In genomic region chr11:7173664-7174063, GRCm38 (mm10) we compare ENCODE assay signal across 27 mouse cellular contexts. TPM values are rescaled to one million over a fixed set of nuclear protein-coding genes. Genes with fewer than 3 reads are reported as not detected.
DNase-seq lines count a peak whose midpoint lies in the region; ATAC-seq lines count a peak whose summit lies in the region.
"Had no signal": no experiment of that assay in that cellular context is flagged by ENCODE, and none has a peak within 500 bp of the region (broad histone marks: within the 10 kb centered on the region; RNA-seq: fewer than 3 reads in every experiment).

No protein-coding gene starts in this region.

- no peaks in the 10 kb centered on the region for H3K4me1 ChIP-seq in kidney, embryonic 14.5 days (ENCODE audit: control insufficient read depth, insufficient read depth, low read length)
- no peaks in the 10 kb centered on the region for H3K4me1 ChIP-seq in hindbrain, embryonic 11.5 days (replicated peaks; ENCODE audit: control insufficient read depth, insufficient read depth, low read length)
- no peaks in the 10 kb centered on the region for H3K4me1 ChIP-seq in hindbrain, embryonic 12.5 days
- H3K4me1 ChIP-seq: forebrain, embryonic 12.5 days; heart, embryonic 12.5 days; hindbrain, embryonic 15.5 days; liver, embryonic 15.5 days had no signal

- peak; percentile 84 for DNase-seq in kidney, adult 9 months
- peak; percentile 52 to 83 for DNase-seq in kidney, postnatal 36 days
- peak; percentile 52 for DNase-seq in lung, postnatal 10 days
- no peak for DNase-seq in hindbrain, embryonic 11.5 days (ENCODE audit: low spot score)
- no peak for DNase-seq in left cerebral cortex, adult 18-20 months (ENCODE audit: low spot score in 2 of 2)
- DNase-seq: B cell, adult 2 months; cerebellum, adult 18-20 months; cerebellum, postnatal 25 days; gastrocnemius, postnatal 10 days; heart, adult 11 months; right cerebral cortex, postnatal 25 days; thymus, adult 2 months had no signal

- H3K27me3 ChIP-seq in kidney, embryonic 14.5 days (ENCODE audit: control insufficient read depth, insufficient read depth, low read length): no peaks in the 10 kb centered on the region
- H3K27me3 ChIP-seq in hindbrain, embryonic 11.5 days (ENCODE audit: control insufficient read depth, insufficient read depth, low read length): no peaks in the 10 kb centered on the region
- no peaks in the 10 kb centered on the region for H3K27me3 ChIP-seq in hindbrain, embryonic 12.5 days
- H3K27me3 ChIP-seq: forebrain, embryonic 12.5 days; heart, embryonic 12.5 days; hindbrain, embryonic 15.5 days; liver, embryonic 15.5 days had no signal

- H3K9me3 ChIP-seq in kidney, embryonic 14.5 days (ENCODE audit: control insufficient read depth, low read length): no peaks in the 10 kb centered on the region
- H3K9me3 ChIP-seq in hindbrain, embryonic 11.5 days (ENCODE audit: control insufficient read depth, low read length): no peaks in the 10 kb centered on the region
- no peaks in the 10 kb centered on the region for H3K9me3 ChIP-seq in hindbrain, embryonic 12.5 days (replicated peaks)
- H3K9me3 ChIP-seq: forebrain, embryonic 12.5 days; heart, embryonic 12.5 days; hindbrain, embryonic 15.5 days; liver, embryonic 15.5 days had no signal

- 85% methylated on average over 6 of the region's 6 CpGs for WGBS in kidney, embryonic 14.5 days
- WGBS in hindbrain, embryonic 11.5 days: 84% methylated on average over 6 of the region's 6 CpGs
- WGBS in hindbrain, embryonic 12.5 days: 89% methylated on average over 6 of the region's 6 CpGs

- H3K36me3 ChIP-seq in kidney, embryonic 14.5 days (ENCODE audit: control insufficient read depth, insufficient read depth, low read length): no peaks in the 10 kb centered on the region
- H3K36me3 ChIP-seq in hindbrain, embryonic 11.5 days (ENCODE audit: control insufficient read depth, insufficient read depth, low read length): no peaks in the 10 kb centered on the region
- no peaks in the 10 kb centered on the region for H3K36me3 ChIP-seq in hindbrain, embryonic 12.5 days
- H3K36me3 ChIP-seq: forebrain, embryonic 12.5 days; liver, embryonic 15.5 days had no signal

- H3K4me2 ChIP-seq in kidney, embryonic 14.5 days (replicated peaks; ENCODE audit: low read depth, low read length): no peak overlapping the region
- H3K4me2 ChIP-seq in hindbrain, embryonic 11.5 days (replicated peaks; ENCODE audit: low read depth, low read length): no peak overlapping the region
- H3K4me2 ChIP-seq in hindbrain, embryonic 12.5 days (replicated peaks): no peak overlapping the region
- H3K4me2 ChIP-seq: forebrain, embryonic 12.5 days; heart, embryonic 12.5 days; hindbrain, embryonic 15.5 days; liver, embryonic 15.5 days had no signal

- H3K4me3 ChIP-seq in kidney, embryonic 14.5 days (ENCODE audit: low read length): no peak overlapping the region
- H3K4me3 ChIP-seq in hindbrain, embryonic 11.5 days (ENCODE audit: low read depth, low read length): no peak overlapping the region
- no peak overlapping the region for H3K4me3 ChIP-seq in hindbrain, embryonic 12.5 days
- H3K4me3 ChIP-seq: forebrain, embryonic 12.5 days; heart, embryonic 12.5 days; hindbrain, embryonic 15.5 days; liver, embryonic 15.5 days had no signal

- H3K27ac ChIP-seq in kidney, embryonic 14.5 days (ENCODE audit: low read depth, low read length): no peak overlapping the region
- H3K27ac ChIP-seq in hindbrain, embryonic 11.5 days (ENCODE audit: low read depth, low read length): no peak overlapping the region
- H3K27ac ChIP-seq in hindbrain, embryonic 12.5 days: no peak overlapping the region
- H3K27ac ChIP-seq: forebrain, embryonic 12.5 days; hindbrain, embryonic 15.5 days; liver, embryonic 15.5 days had no signal

- ATAC-seq in kidney, embryonic 14.5 days (ENCODE audit: low FRiP score, low TSS enrichment): no peak
- no peak for ATAC-seq in hindbrain, embryonic 11.5 days (ENCODE audit: low FRiP score)
- no peak for ATAC-seq in hindbrain, embryonic 12.5 days (ENCODE audit: low FRiP score)
- ATAC-seq: midbrain, embryonic 16.5 days had no signal

- H3K9ac ChIP-seq in kidney, embryonic 14.5 days (ENCODE audit: low read depth, low read length): no peak overlapping the region
- no peak overlapping the region for H3K9ac ChIP-seq in hindbrain, embryonic 11.5 days (ENCODE audit: low read depth, low read length)
- H3K9ac ChIP-seq in hindbrain, embryonic 12.5 days: no peak overlapping the region
- H3K9ac ChIP-seq: forebrain, embryonic 12.5 days; heart, embryonic 12.5 days; hindbrain, embryonic 15.5 days; liver, embryonic 15.5 days had no signal

RNA-seq across cellular contexts. Expression of gene Gm11985, which starts 14.7 kb away (rescaled TPM):
- not detected in 2 replicates for polyA plus RNA-seq in kidney, embryonic 14.5 days (2014; fragmentation: Nextera tagmentation; extraction: Ambion mirVana)
- polyA plus RNA-seq in hindbrain, embryonic 11.5 days (2014; fragmentation: Nextera tagmentation; extraction: Ambion mirVana): not detected in 2 replicates
- polyA plus RNA-seq in hindbrain, embryonic 12.5 days (2016; fragmentation: Nextera tagmentation; extraction: Ambion mirVana): not detected in 2 replicates
- total RNA-seq in left cerebral cortex, adult 18-20 months (2021): not detected
- total RNA-seq: adrenal gland, postnatal 4 days; gastrocnemius, postnatal 10 days; heart, postnatal 25 days; layer of hippocampus, postnatal 14 days; left cerebral cortex, postnatal 10 days; neutrophil, adult 5-6 weeks had no signal
- polyA plus RNA-seq: forebrain, embryonic 12.5 days; frontal cortex, adult 2 months; heart, embryonic 12.5 days; liver, embryonic 15.5 days; midbrain, embryonic 16.5 days; spleen, adult 2 months; thymus, adult 2 months; urinary bladder, adult 2 months had no signal

RNA-seq across cellular contexts. Expression of gene Igfbp1, which starts 23.9 kb away (rescaled TPM):
- polyA plus RNA-seq in kidney, embryonic 14.5 days (2014; fragmentation: Nextera tagmentation; extraction: Ambion mirVana): 2.5 and 3.3 TPM in 2 replicates
- 0.14 and 0.67 TPM in 2 replicates for polyA plus RNA-seq in hindbrain, embryonic 11.5 days (2014; fragmentation: Nextera tagmentation; extraction: Ambion mirVana)
- polyA plus RNA-seq in hindbrain, embryonic 12.5 days (2016; fragmentation: Nextera tagmentation; extraction: Ambion mirVana): 0.18 and 0.50 TPM in 2 replicates
- total RNA-seq in left cerebral cortex, adult 18-20 months (2021): not detected
- total RNA-seq: heart, postnatal 25 days; layer of hippocampus, postnatal 14 days; neutrophil, adult 5-6 weeks had no signal
- polyA plus RNA-seq: forebrain, embryonic 12.5 days; spleen, adult 2 months; urinary bladder, adult 2 months had no signal

RNA-seq across cellular contexts. Expression of gene Igfbp3, which starts 40.1 kb away (rescaled TPM):
- 45.2 and 70.4 TPM in 2 replicates for polyA plus RNA-seq in kidney, embryonic 14.5 days (2014; fragmentation: Nextera tagmentation; extraction: Ambion mirVana)
- 16.8 and 19.1 TPM in 2 replicates for polyA plus RNA-seq in hindbrain, embryonic 11.5 days (2014; fragmentation: Nextera tagmentation; extraction: Ambion mirVana)
- polyA plus RNA-seq in hindbrain, embryonic 12.5 days (2016; fragmentation: Nextera tagmentation; extraction: Ambion mirVana): 26.2 and 43.9 TPM in 2 replicates
- 1 to 10 TPM; 5.8 to 7.4 TPM for total RNA-seq in left cerebral cortex, adult 18-20 months (2021)
- total RNA-seq: neutrophil, adult 5-6 weeks had no signal

Comparison
In these comparisons a context has a peak if more than half of its experiments do, and no peak if none do; other contexts are left out.
1. DNase-seq: peak in kidney, adult 9 months (single experiment), kidney, postnatal 36 days (2 of 2) and lung, postnatal 10 days (single experiment); none in hindbrain, embryonic 11.5 days (single experiment) and left cerebral cortex, adult 18-20 months (0 of 2).